Mouse (Mus musculus) CH12.LX (cell line): ENCODE results near the gene Podn.

Experiments used
- CHD2 ChIP-seq: IDR thresholded peaks from 2 replicates; pipeline ENCODE4 v1.6.1; 2011; ENCODE audit warnings: low read length, improper control_type of control experiment
- CTCF ChIP-seq, 2 experiments: IDR thresholded peaks in 1 of 2; conservative IDR thresholded peaks in 1 of 2; 2 replicates each; pipeline ENCODE4 v1.5.1; 2011 to 2012; ENCODE audit warnings: low read depth in 2 of 2, low read length in 2 of 2, improper control_type of control experiment in 1 of 2, inconsistent platforms in 1 of 2, mild to moderate bottlenecking in 1 of 2, moderate library complexity in 1 of 2
- EP300 ChIP-seq: IDR thresholded peaks from 2 replicates; pipeline ENCODE4 v1.6.1; 2011; ENCODE audit warnings: low read length, improper control_type of control experiment
- JUN ChIP-seq: IDR thresholded peaks from 2 replicates; pipeline ENCODE4 v1.6.1; 2011; ENCODE audit warnings: low read depth, mild to moderate bottlenecking, low read length, improper control_type of control experiment, moderate library complexity; ENCODE audit not compliant: insufficient read depth
- MAFK ChIP-seq: IDR thresholded peaks from 2 replicates; pipeline ENCODE4 v1.6.1; 2011; ENCODE audit warnings: low read length, improper control_type of control experiment; ENCODE audit not compliant: insufficient replicate concordance
- MAX ChIP-seq: IDR thresholded peaks from 2 replicates; pipeline ENCODE4 v1.6.1; 2011; ENCODE audit warnings: low read length, improper control_type of control experiment
- MYC ChIP-seq: IDR thresholded peaks from 2 replicates; pipeline ENCODE4 v1.6.1; 2011; ENCODE audit warnings: low read depth, mild to moderate bottlenecking, improper control_type of control experiment, low read length
- POLR2A ChIP-seq: IDR thresholded peaks from 2 replicates; pipeline ENCODE4 v1.6.1; 2011; ENCODE audit warnings: low read depth, mild to moderate bottlenecking, improper control_type of control experiment, low read length
- RCOR1 ChIP-seq: conservative IDR thresholded peaks from 2 replicates; pipeline ENCODE4 v1.6.1; 2012; ENCODE audit warnings: low read depth, mild to moderate bottlenecking, inconsistent platforms, low read length, improper control_type of control experiment
- SMC3 ChIP-seq: IDR thresholded peaks from 2 replicates; pipeline ENCODE4 v1.6.1; 2011; ENCODE audit warnings: low read depth, low read length, improper control_type of control experiment
- TCF12 ChIP-seq: IDR thresholded peaks from 2 replicates; pipeline ENCODE4 v1.6.1; 2014; ENCODE audit warnings: low read depth, mild to moderate bottlenecking, inconsistent platforms, low read length, improper control_type of control experiment
- USF1 ChIP-seq: IDR thresholded peaks from 2 replicates; pipeline ENCODE4 v1.6.1; 2014; ENCODE audit warnings: low read depth, mild to moderate bottlenecking, inconsistent platforms, low read length, improper control_type of control experiment
- USF2 ChIP-seq: conservative IDR thresholded peaks from 2 replicates; pipeline ENCODE4 v1.6.1; 2011; ENCODE audit warnings: low read depth, low read length, improper control_type of control experiment
- ZC3H11A ChIP-seq: IDR thresholded peaks from 2 replicates; pipeline ENCODE4 v1.6.1; 2012; ENCODE audit warnings: low read depth, mild to moderate bottlenecking, inconsistent platforms, low read length, improper control_type of control experiment

- TF ChIP-seq RCOR1 (no peak), CTCF (conservative IDR thresholded peaks at IDR 0.05 in 1 of 2, IDR thresholded peaks at IDR 0.05 in 1 of 2; ENCODE audit: low read depth in 2 of 2, low read length in 2 of 2) (no peak), POLR2A (no peak), MAX (no peak), MYC (no peak), TCF12 (no peak), JUN (no peak), MAFK (no peak), USF1 (no peak), EP300 (no peak), SMC3 (no peak), CHD2 (no peak), USF2 (no peak), ZC3H11A (no peak)
Measured at GRCm38 (mm10) chr4:108058166-108058565, 38.1 kb downstream of the Podn start.
